Mouse (Mus musculus): ENCODE measurements at regions not wholly inside any gene's neighbourhood (a gene's known extent, or its start where the extent isn't known, plus 50 kb on each side); places are given as distances from the start of the nearest gene placed in this dataset.

GRCm38 (mm10) chr14:29818751-29819150, 97.1 kb upstream of the Cacna2d3 start:
- TF ChIP-seq POLR2A (IDR thresholded peaks at IDR 0.05; ENCODE audit: insufficient read depth, low read length) (no peak), CTCF (IDR thresholded peaks at IDR 0.05; ENCODE audit: low read depth, low read length) (no peak), EP300 (IDR thresholded peaks at IDR 0.05; ENCODE audit: insufficient read depth, low read depth, low read length) (no peak)
